Mouse (Mus musculus): Measurements from ENCODE around the gene Nradd. TPM values are rescaled to one million over a fixed set of nuclear protein-coding genes. Genes with fewer than 3 reads are reported as not detected.

The Nradd gene
- total and polyA plus RNA-seq, 3 experiments, result 1.3 to 5.8 (median 2.2) TPM

- Histone ChIP-seq H3K27me3 (ENCODE audit: insufficient read depth, low read length) (no peaks in the 10 kb centered on the region), H3K4me3 (ENCODE audit: low read depth, low read length) (no peak overlapping the region; the same call in 1 of the 2 replicates), H3K9me3 (replicated peaks) (no peaks in the 10 kb centered on the region), H3K36me3 (replicated peaks) (peaks cover 95% of the 10 kb centered on the region), H3K4me1 (ENCODE audit: insufficient read depth, low read depth, low read length) (peaks cover 63% of the 10 kb centered on the region)
- no peak for TF ChIP-seq CTCF (IDR thresholded peaks at IDR 0.05; ENCODE audit: low read depth, low read length)
- no peak for TF ChIP-seq TAL1 (conservative IDR thresholded peaks at IDR 0.05; ENCODE audit: low read depth, low read length)
- no peak for TF ChIP-seq POLR2AphosphoS5 (IDR thresholded peaks at IDR 0.05; ENCODE audit: insufficient replicate concordance, low read depth, low read length)
- no peak for TF ChIP-seq GATA1 (IDR thresholded peaks at IDR 0.05; ENCODE audit: borderline replicate concordance, low read length)
- TF ChIP-seq GATA2 (IDR thresholded peaks at IDR 0.05; ENCODE audit: borderline replicate concordance, low read depth, low read length), result no peak
- DNase-seq (ENCODE audit: low spot score), result no peak
- ATAC-seq (ENCODE audit: extremely low read depth, insufficient number of reproducible peaks, low FRiP score, poor library complexity, severe bottlenecking), result no peak
Observed at GRCm38 (mm10) chr9:110644295-110644694, 20.0 kb upstream of the Nradd start.

DNA sequence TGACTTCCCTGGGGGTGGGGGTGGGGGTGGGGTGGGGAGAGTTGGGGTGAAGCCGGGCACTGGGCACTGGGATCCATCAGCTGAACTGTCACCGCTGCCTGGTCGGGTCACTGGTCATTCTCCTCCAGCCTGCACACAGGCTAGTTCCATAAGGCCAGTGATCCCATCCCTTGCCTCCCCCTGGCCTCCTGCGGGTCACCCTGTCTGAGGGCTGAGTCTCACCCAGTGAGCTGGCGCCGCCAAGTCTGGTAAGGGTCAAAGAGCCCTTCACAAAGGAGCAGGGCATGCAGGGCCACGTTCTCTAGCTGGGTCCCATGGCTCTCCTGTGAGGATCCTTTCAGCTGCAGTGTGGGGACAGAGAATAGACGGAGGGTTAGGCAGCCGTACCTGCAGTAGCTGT is 19.5 kb upstream of the Nradd start:
- TF ChIP-seq GATA1 (IDR thresholded peaks at IDR 0.05; ENCODE audit: borderline replicate concordance, low read length), result no peak
- Histone ChIP-seq H3K4me3 (ENCODE audit: low read depth, low read length) (no peak overlapping the region), H3K4me1 (ENCODE audit: insufficient read depth, low read depth, low read length) (peaks cover 58% of the 10 kb centered on the region), H3K36me3 (replicated peaks) (peaks cover 95% of the 10 kb centered on the region), H3K27me3 (ENCODE audit: insufficient read depth, low read length) (no peaks in the 10 kb centered on the region), H3K9me3 (replicated peaks) (no peaks in the 10 kb centered on the region)
- ATAC-seq (ENCODE audit: extremely low read depth, insufficient number of reproducible peaks, low FRiP score, poor library complexity, severe bottlenecking) (no peak), DNase-seq (ENCODE audit: low spot score) (no peak)

GRCm38 (mm10) chr9:110642812-110643524 is 18.7 kb upstream of the Nradd start:
- no peak for DNase-seq (ENCODE audit: low spot score)
- H3K27me3 ChIP-seq (ENCODE audit: insufficient read depth, low read length), result no peaks in the 10 kb centered on the region
- no peaks in the 10 kb centered on the region for H3K9me3 ChIP-seq (replicated peaks)
- TF ChIP-seq GATA2 (IDR thresholded peaks at IDR 0.05; ENCODE audit: borderline replicate concordance, low read depth, low read length) (no peak), POLR2AphosphoS5 (IDR thresholded peaks at IDR 0.05; ENCODE audit: insufficient replicate concordance, low read depth, low read length) (no peak)
- no peak overlapping the region for H3K4me3 ChIP-seq (ENCODE audit: low read depth, low read length)
- H3K4me1 ChIP-seq (ENCODE audit: insufficient read depth, low read depth, low read length), result peaks cover 49% of the 10 kb centered on the region
- ATAC-seq (ENCODE audit: extremely low read depth, insufficient number of reproducible peaks, low FRiP score, poor library complexity, severe bottlenecking), result no peak
- peaks cover 95% of the 10 kb centered on the region for H3K36me3 ChIP-seq (replicated peaks)

- Histone ChIP-seq H3K4me3 (ENCODE audit: low read depth, low read length) (no peak overlapping the region), H3K36me3 (replicated peaks) (peaks cover 95% of the 10 kb centered on the region), H3K9me3 (replicated peaks) (no peaks in the 10 kb centered on the region), H3K4me1 (ENCODE audit: insufficient read depth, low read depth, low read length) (peaks cover 35% of the 10 kb centered on the region), H3K27me3 (ENCODE audit: insufficient read depth, low read length) (no peaks in the 10 kb centered on the region)
- DNase-seq (ENCODE audit: low spot score) (no peak), ATAC-seq (ENCODE audit: extremely low read depth, insufficient number of reproducible peaks, low FRiP score, poor library complexity, severe bottlenecking) (no peak)
- no peak for TF ChIP-seq GATA2 (IDR thresholded peaks at IDR 0.05; ENCODE audit: borderline replicate concordance, low read depth, low read length)
- no peak for TF ChIP-seq CTCF (IDR thresholded peaks at IDR 0.05; ENCODE audit: low read depth, low read length)
- no peak for TF ChIP-seq GATA1 (IDR thresholded peaks at IDR 0.05; ENCODE audit: borderline replicate concordance, low read length)
- no peak for TF ChIP-seq POLR2AphosphoS5 (IDR thresholded peaks at IDR 0.05; ENCODE audit: insufficient replicate concordance, low read depth, low read length)
- TF ChIP-seq TAL1 (conservative IDR thresholded peaks at IDR 0.05; ENCODE audit: low read depth, low read length), result no peak
Observed at GRCm38 (mm10) chr9:110641006-110641405, 16.8 kb upstream of the Nradd start.

DNA sequence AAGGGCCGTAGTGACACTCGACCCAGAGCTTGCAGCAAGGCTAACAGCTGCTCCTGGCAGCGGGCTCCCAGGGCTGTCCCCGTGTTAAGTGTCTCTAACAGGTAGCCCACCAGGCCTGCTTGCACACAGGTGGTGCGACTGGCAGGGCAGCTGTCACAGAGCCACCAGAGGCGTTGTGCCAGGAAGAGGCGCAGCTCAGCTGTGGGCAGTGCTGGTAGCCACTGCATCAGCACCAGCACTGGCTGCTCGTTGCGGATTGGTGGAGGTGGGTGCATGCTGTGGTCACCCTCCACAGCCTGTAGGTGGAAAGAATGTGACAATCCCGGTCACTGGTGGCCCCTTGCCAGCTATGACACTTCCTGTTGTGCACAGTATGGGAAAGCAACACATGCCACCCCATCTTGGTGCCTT is 14.4 kb upstream of the Nradd start:
- Histone ChIP-seq H3K36me3 (replicated peaks) (peaks cover 100% of the 10 kb centered on the region), H3K4me1 (ENCODE audit: insufficient read depth, low read depth, low read length) (peaks cover 17% of the 10 kb centered on the region), H3K9me3 (replicated peaks) (no peaks in the 10 kb centered on the region), H3K27me3 (ENCODE audit: insufficient read depth, low read length) (no peaks in the 10 kb centered on the region), H3K4me3 (ENCODE audit: low read depth, low read length) (no peak overlapping the region)
- no peak for TF ChIP-seq TAL1 (conservative IDR thresholded peaks at IDR 0.05; ENCODE audit: low read depth, low read length)
- no peak for TF ChIP-seq POLR2AphosphoS5 (IDR thresholded peaks at IDR 0.05; ENCODE audit: insufficient replicate concordance, low read depth, low read length)
- no peak for TF ChIP-seq GATA1 (IDR thresholded peaks at IDR 0.05; ENCODE audit: borderline replicate concordance, low read length)
- TF ChIP-seq GATA2 (IDR thresholded peaks at IDR 0.05; ENCODE audit: borderline replicate concordance, low read depth, low read length), result no peak
- TF ChIP-seq CTCF (IDR thresholded peaks at IDR 0.05; ENCODE audit: low read depth, low read length), result no peak
- no peak for DNase-seq (ENCODE audit: low spot score)
- ATAC-seq (ENCODE audit: extremely low read depth, insufficient number of reproducible peaks, low FRiP score, poor library complexity, severe bottlenecking), result no peak

GRCm38 (mm10) chr9:110635225-110635624 is 11.0 kb upstream of the Nradd start:
- no peak for TF ChIP-seq GATA1 (IDR thresholded peaks at IDR 0.05; ENCODE audit: borderline replicate concordance, low read length)
- peak; percentile 84 for TF ChIP-seq CTCF (IDR thresholded peaks at IDR 0.05; ENCODE audit: low read depth, low read length)
- no peak for TF ChIP-seq POLR2AphosphoS5 (IDR thresholded peaks at IDR 0.05; ENCODE audit: insufficient replicate concordance, low read depth, low read length)
- TF ChIP-seq TAL1 (conservative IDR thresholded peaks at IDR 0.05; ENCODE audit: low read depth, low read length), result no peak
- no peak for TF ChIP-seq GATA2 (IDR thresholded peaks at IDR 0.05; ENCODE audit: borderline replicate concordance, low read depth, low read length)
- no peaks in the 10 kb centered on the region for H3K9me3 ChIP-seq (replicated peaks)
- DNase-seq (ENCODE audit: low spot score), result peak; percentile 84
- ATAC-seq (ENCODE audit: extremely low read depth, insufficient number of reproducible peaks, low FRiP score, poor library complexity, severe bottlenecking), result no peak
- no peaks in the 10 kb centered on the region for H3K27me3 ChIP-seq (ENCODE audit: insufficient read depth, low read length)
- no peak overlapping the region for H3K4me3 ChIP-seq (ENCODE audit: low read depth, low read length)
- H3K4me1 ChIP-seq (ENCODE audit: insufficient read depth, low read depth, low read length), result peaks cover 10% of the 10 kb centered on the region
- H3K36me3 ChIP-seq (replicated peaks), result peaks cover 100% of the 10 kb centered on the region
